Mouse (Mus musculus) ovary, postnatal 10 days (tissue): Measurements from ENCODE around the gene Fras1.

Experiments used
- DNase-seq: peaks from one replicate; pipeline ENCODE4 v3.0.0; 2022; ENCODE audit warnings: low spot score

Gene Fras1

GRCm38 (mm10) chr5:96579938-96580337 is 206.2 kb downstream of the Fras1 start:
- no peak for DNase-seq

- no peak for DNase-seq
These were observed 211.0 kb downstream of the Fras1 start for GRCm38 (mm10) chr5:96584730-96585129.

- no peak for DNase-seq
These were observed 216.9 kb downstream of the Fras1 start for GRCm38 (mm10) chr5:96590621-96591020.

GRCm38 (mm10) chr5:96595793-96596192 is 222.0 kb downstream of the Fras1 start:
- no peak for DNase-seq

GRCm38 (mm10) chr5:96603974-96604769 is 230.4 kb downstream of the Fras1 start:
- DNase-seq, result no peak

- DNase-seq, result no peak
These were observed 234.3 kb downstream of the Fras1 start for GRCm38 (mm10) chr5:96608036-96608435.

GRCm38 (mm10) chr5:96608581-96609280 is 235.0 kb downstream of the Fras1 start:
- no peak for DNase-seq

GRCm38 (mm10) chr5:96612077-96612476 is 238.3 kb downstream of the Fras1 start:
- no peak for DNase-seq

- no peak for DNase-seq
These were observed 243.3 kb downstream of the Fras1 start for GRCm38 (mm10) chr5:96616954-96617646.

GRCm38 (mm10) chr5:96618008-96618407 is 244.3 kb downstream of the Fras1 start:
- DNase-seq, result no peak

- DNase-seq, result no peak
These were observed 246.5 kb downstream of the Fras1 start for GRCm38 (mm10) chr5:96620209-96620608.

GRCm38 (mm10) chr5:96620618-96621017 is 246.9 kb downstream of the Fras1 start:
- DNase-seq, result no peak

- no peak for DNase-seq
These were observed 249.0 kb downstream of the Fras1 start for GRCm38 (mm10) chr5:96622604-96623352.

GRCm38 (mm10) chr5:96629851-96630250 is 256.1 kb downstream of the Fras1 start:
- DNase-seq, result no peak

- DNase-seq, result no peak
These were observed 261.5 kb downstream of the Fras1 start for GRCm38 (mm10) chr5:96635146-96635862.

- DNase-seq, result no peak
These were observed 262.1 kb downstream of the Fras1 start for GRCm38 (mm10) chr5:96635866-96636265.

- no peak for DNase-seq
These were observed 265.6 kb downstream of the Fras1 start for GRCm38 (mm10) chr5:96639213-96639910.

- no peak for DNase-seq
These were observed 267.5 kb downstream of the Fras1 start for GRCm38 (mm10) chr5:96641297-96641696.

- DNase-seq, result no peak
These were observed 301.9 kb downstream of the Fras1 start for GRCm38 (mm10) chr5:96675676-96676075.

- DNase-seq, result no peak
These were observed 303.7 kb downstream of the Fras1 start for GRCm38 (mm10) chr5:96677498-96677897.

- no peak for DNase-seq
These were observed 307.3 kb downstream of the Fras1 start for GRCm38 (mm10) chr5:96681085-96681484.
